Comparison of ENCODE assay signal across 24 mouse cellular contexts in the genomic region with DNA sequence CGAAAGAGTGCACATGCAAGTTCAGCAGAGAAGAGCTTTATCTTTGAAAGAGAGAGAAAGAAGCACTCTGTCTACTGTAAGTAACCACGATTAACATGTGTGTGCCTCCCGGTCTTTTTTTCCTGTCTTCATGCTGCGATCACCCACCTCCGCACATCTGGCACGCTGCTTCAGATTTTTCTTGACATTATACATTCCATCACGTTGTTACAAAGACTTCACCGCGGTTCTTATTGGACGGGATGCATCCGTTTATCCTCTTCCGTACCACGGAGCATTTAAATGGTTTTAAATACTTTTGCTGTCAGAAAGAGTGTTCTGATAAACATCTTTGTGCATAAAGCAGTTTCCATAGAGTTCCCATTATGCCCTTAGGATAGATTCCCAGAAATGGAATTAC.
A peak's percentile ranks its signal among the peaks of the same experiment; 100 is the strongest.
DNase-seq lines count a peak whose midpoint lies in the region; ATAC-seq and TF ChIP-seq lines count a peak whose summit lies in the region.
"Had no signal": no experiment of that assay in that cellular context is flagged by ENCODE, and none has a peak within 500 bp of the region (broad histone marks: within the 10 kb centered on the region; RNA-seq: fewer than 3 reads in every experiment).

No protein-coding gene starts in this region.

- H3K4me1 ChIP-seq in limb, embryonic 14.5 days (ENCODE audit: control insufficient read depth, insufficient read depth, low read length): peaks cover 22% of the 10 kb centered on the region
- peaks cover 20% of the 10 kb centered on the region for H3K4me1 ChIP-seq in limb, embryonic 10.5 days
- no peaks in the 10 kb centered on the region for H3K4me1 ChIP-seq in stomach, embryonic 15.5 days
- H3K4me1 ChIP-seq in stomach, postnatal 0 days (replicated peaks; ENCODE audit: control insufficient read depth, insufficient read depth): no peaks in the 10 kb centered on the region
- H3K4me1 ChIP-seq in embryonic facial prominence, embryonic 14.5 days (ENCODE audit: control insufficient read depth, insufficient read depth, low read length): peaks cover 8% of the 10 kb centered on the region; the same call in 1 of the 2 replicates
- H3K4me1 ChIP-seq in hindbrain, embryonic 11.5 days (replicated peaks; ENCODE audit: control insufficient read depth, insufficient read depth, low read length): no peaks in the 10 kb centered on the region

- no peak overlapping the region for H3K4me2 ChIP-seq in limb, embryonic 14.5 days (replicated peaks; ENCODE audit: low read depth, low read length, severe bottlenecking)
- peak overlapping the region; percentile 10; the same call in 1 of the 2 replicates for H3K4me2 ChIP-seq in stomach, embryonic 15.5 days
- H3K4me2 ChIP-seq in stomach, postnatal 0 days (replicated peaks; ENCODE audit: low read depth): no peak overlapping the region
- peak overlapping the region; percentile 7; the same call in 1 of the 2 replicates for H3K4me2 ChIP-seq in embryonic facial prominence, embryonic 14.5 days (ENCODE audit: low read depth, low read length)
- H3K4me2 ChIP-seq in hindbrain, embryonic 11.5 days (replicated peaks; ENCODE audit: low read depth, low read length): no peak overlapping the region
- H3K4me2 ChIP-seq: embryonic facial prominence, embryonic 12.5 days; forebrain, embryonic 13.5 days; heart, embryonic 11.5 days; hindbrain, embryonic 13.5 days had no signal

- no peak for TF ChIP-seq EP300 in stomach, postnatal 0 days (optimal IDR thresholded peaks at IDR 0.05)

- H3K4me3 ChIP-seq in limb, embryonic 14.5 days (replicated peaks; ENCODE audit: low read length): no peak overlapping the region
- no peak overlapping the region for H3K4me3 ChIP-seq in limb, embryonic 10.5 days
- H3K4me3 ChIP-seq in stomach, embryonic 15.5 days (replicated peaks): no peak overlapping the region
- no peak overlapping the region for H3K4me3 ChIP-seq in stomach, postnatal 0 days (ENCODE audit: low read depth, low read length)
- H3K4me3 ChIP-seq in embryonic facial prominence, embryonic 14.5 days (ENCODE audit: low read depth, low read length): no peak overlapping the region
- no peak overlapping the region for H3K4me3 ChIP-seq in hindbrain, embryonic 11.5 days (ENCODE audit: low read depth, low read length)
- H3K4me3 ChIP-seq: embryonic facial prominence, embryonic 12.5 days; forebrain, embryonic 10.5 days; forebrain, embryonic 13.5 days; gastrocnemius, adult 2 months; hindbrain, embryonic 13.5 days had no signal

- TF ChIP-seq CTCF in stomach, postnatal 0 days (IDR thresholded peaks at IDR 0.05; ENCODE audit: low read depth): no peak

- H3K27ac ChIP-seq in limb, embryonic 14.5 days (replicated peaks; ENCODE audit: low read depth, low read length): no peak overlapping the region
- no peak overlapping the region for H3K27ac ChIP-seq in limb, embryonic 10.5 days
- H3K27ac ChIP-seq in stomach, embryonic 15.5 days: no peak overlapping the region
- H3K27ac ChIP-seq in stomach, postnatal 0 days (replicated peaks): no peak overlapping the region
- no peak overlapping the region for H3K27ac ChIP-seq in embryonic facial prominence, embryonic 14.5 days (replicated peaks; ENCODE audit: low read depth, low read length)
- no peak overlapping the region for H3K27ac ChIP-seq in hindbrain, embryonic 11.5 days (ENCODE audit: low read depth, low read length)
- H3K27ac ChIP-seq: embryonic facial prominence, embryonic 12.5 days; forebrain, embryonic 10.5 days; forebrain, embryonic 13.5 days; gastrocnemius, adult 2 months; hindbrain, embryonic 13.5 days had no signal

- H3K27me3 ChIP-seq in limb, embryonic 14.5 days (ENCODE audit: control insufficient read depth, insufficient read depth, low read length): peaks cover 37% of the 10 kb centered on the region
- H3K27me3 ChIP-seq in limb, embryonic 10.5 days (ENCODE audit: low read depth, poor library complexity, severe bottlenecking): peaks cover 11% of the 10 kb centered on the region; the same call in 1 of the 2 replicates
- H3K27me3 ChIP-seq in stomach, embryonic 15.5 days (replicated peaks): no peaks in the 10 kb centered on the region; the same call in 1 of the 2 replicates
- H3K27me3 ChIP-seq in stomach, postnatal 0 days (ENCODE audit: control insufficient read depth, insufficient read depth, low read length): no peaks in the 10 kb centered on the region
- no peaks in the 10 kb centered on the region for H3K27me3 ChIP-seq in embryonic facial prominence, embryonic 14.5 days (replicated peaks; ENCODE audit: control insufficient read depth, insufficient read depth, low read length)
- 0 out of 2 replicates have a peak, but pooled peaks cover 1% of the 10 kb centered on the region for H3K27me3 ChIP-seq in hindbrain, embryonic 11.5 days (ENCODE audit: control insufficient read depth, insufficient read depth, low read length)
- H3K27me3 ChIP-seq: forebrain, embryonic 13.5 days had no signal

- no peak for ATAC-seq in limb, embryonic 14.5 days (ENCODE audit: low FRiP score, low read depth)
- no peak for ATAC-seq in stomach, embryonic 15.5 days (ENCODE audit: insufficient read depth, low FRiP score, low read depth)
- ATAC-seq in stomach, postnatal 0 days (ENCODE audit: low FRiP score, low TSS enrichment): no peak
- ATAC-seq in embryonic facial prominence, embryonic 14.5 days (ENCODE audit: low read depth): no peak
- no peak for ATAC-seq in hindbrain, embryonic 11.5 days (ENCODE audit: low FRiP score)
- ATAC-seq: CD4-positive, CD25-positive, alpha-beta regulatory T cell, adult 4 months; forebrain, embryonic 13.5 days; forebrain, embryonic 16.5 days; hindbrain, embryonic 16.5 days had no signal

- H3K36me3 ChIP-seq in limb, embryonic 14.5 days (ENCODE audit: control insufficient read depth, insufficient read depth, low read length): no peaks in the 10 kb centered on the region
- H3K36me3 ChIP-seq in limb, embryonic 10.5 days: no peaks in the 10 kb centered on the region
- H3K36me3 ChIP-seq in stomach, embryonic 15.5 days: no peaks in the 10 kb centered on the region
- H3K36me3 ChIP-seq in stomach, postnatal 0 days (ENCODE audit: control insufficient read depth, insufficient read depth, low read length): no peaks in the 10 kb centered on the region
- no peaks in the 10 kb centered on the region for H3K36me3 ChIP-seq in embryonic facial prominence, embryonic 14.5 days (ENCODE audit: control insufficient read depth, insufficient read depth, low read length)
- H3K36me3 ChIP-seq in hindbrain, embryonic 11.5 days (ENCODE audit: control insufficient read depth, insufficient read depth, low read length): no peaks in the 10 kb centered on the region
- H3K36me3 ChIP-seq: embryonic facial prominence, embryonic 12.5 days; forebrain, embryonic 10.5 days; hindbrain, embryonic 13.5 days had no signal

- 55% methylated on average over 13 of the region's 13 CpGs for WGBS in limb, embryonic 14.5 days
- WGBS in limb, embryonic 10.5 days: 91% methylated on average over 13 of the region's 13 CpGs
- WGBS in stomach, embryonic 15.5 days: 45% methylated on average over 13 of the region's 13 CpGs
- WGBS in stomach, postnatal 0 days: 46% methylated on average over 13 of the region's 13 CpGs
- WGBS in embryonic facial prominence, embryonic 14.5 days: 30% methylated on average over 13 of the region's 13 CpGs
- WGBS in hindbrain, embryonic 11.5 days: 87% methylated on average over 13 of the region's 13 CpGs

- DNase-seq in limb, embryonic 14.5 days (ENCODE audit: low spot score): peak; percentile 55
- no peak for DNase-seq in limb, embryonic 10.5 days (ENCODE audit: low spot score)
- DNase-seq in stomach, postnatal 0 days (ENCODE audit: low spot score): no peak
- DNase-seq in embryonic facial prominence, embryonic 14.5 days (ENCODE audit: low spot score): peak; percentile 64
- DNase-seq in mesoderm, embryonic 11.5 days (ENCODE audit: low read depth, low spot score): peak; percentile 21
- DNase-seq in hindbrain, embryonic 11.5 days (ENCODE audit: low spot score): no peak
- DNase-seq in right cerebral cortex, postnatal 36 days (ENCODE audit: low spot score in 2 of 2): no peak
- DNase-seq: adrenal gland, adult 8-10 months; adrenal gland, postnatal 25 days; cerebellum, adult 18-20 months; cerebellum, adult 9-10 months; cerebellum, postnatal 14 days; gastrocnemius, adult 2 months; gastrocnemius, postnatal 14 days; heart, adult 11 months had no signal

- no peak overlapping the region for H3K9ac ChIP-seq in limb, embryonic 14.5 days (ENCODE audit: low read depth, low read length, severe bottlenecking)
- H3K9ac ChIP-seq in stomach, embryonic 15.5 days: no peak overlapping the region
- H3K9ac ChIP-seq in stomach, postnatal 0 days (ENCODE audit: low read length): no peak overlapping the region
- H3K9ac ChIP-seq in embryonic facial prominence, embryonic 14.5 days (ENCODE audit: low read depth, low read length): no peak overlapping the region
- H3K9ac ChIP-seq in hindbrain, embryonic 11.5 days (ENCODE audit: low read depth, low read length): no peak overlapping the region
- H3K9ac ChIP-seq: embryonic facial prominence, embryonic 12.5 days; forebrain, embryonic 13.5 days; hindbrain, embryonic 13.5 days had no signal

- no peaks in the 10 kb centered on the region for H3K9me3 ChIP-seq in limb, embryonic 14.5 days (ENCODE audit: control insufficient read depth, low read length)
- H3K9me3 ChIP-seq in limb, embryonic 10.5 days (replicated peaks): no peaks in the 10 kb centered on the region
- H3K9me3 ChIP-seq in stomach, embryonic 15.5 days: no peaks in the 10 kb centered on the region
- no peaks in the 10 kb centered on the region for H3K9me3 ChIP-seq in stomach, postnatal 0 days (ENCODE audit: control insufficient read depth, low read length)
- H3K9me3 ChIP-seq in embryonic facial prominence, embryonic 14.5 days (ENCODE audit: control insufficient read depth, low read length): no peaks in the 10 kb centered on the region
- H3K9me3 ChIP-seq in hindbrain, embryonic 11.5 days (ENCODE audit: control insufficient read depth, low read length): no peaks in the 10 kb centered on the region
- H3K9me3 ChIP-seq: embryonic facial prominence, embryonic 12.5 days; forebrain, embryonic 10.5 days; forebrain, embryonic 13.5 days; hindbrain, embryonic 13.5 days had no signal

- no peak for TF ChIP-seq POLR2A in limb, embryonic 14.5 days (IDR thresholded peaks at IDR 0.05; ENCODE audit: borderline replicate concordance, extremely low read depth, insufficient read depth, insufficient read length)

Comparison
In these comparisons a context has a peak if more than half of its experiments do, and no peak if none do; other contexts are left out.
1. DNase-seq: peak in limb, embryonic 14.5 days (single experiment), embryonic facial prominence, embryonic 14.5 days (single experiment) and mesoderm, embryonic 11.5 days (single experiment); none in limb, embryonic 10.5 days (single experiment), stomach, postnatal 0 days (single experiment), hindbrain, embryonic 11.5 days (single experiment) and right cerebral cortex, postnatal 36 days (0 of 2).
2. H3K4me2 ChIP-seq: peak in stomach, embryonic 15.5 days (single experiment) and embryonic facial prominence, embryonic 14.5 days (single experiment); none in limb, embryonic 14.5 days (single experiment), stomach, postnatal 0 days (single experiment) and hindbrain, embryonic 11.5 days (single experiment).